Mouse (Mus musculus) kidney, postnatal 0 days (tissue): ENCODE measurements around the gene Mid1ip1. TPM values are rescaled to one million over a fixed set of nuclear protein-coding genes. Genes with fewer than 3 reads are reported as not detected.
A peak's percentile ranks its signal among the peaks of the same experiment; 100 is the strongest.

ENCODE experiments used
- ATAC-seq: fragments of 200-750 bp; cut with Nextera tagmentation; replicated peaks from 2 replicates; pipeline ENCODE4 v1.8.0; 2017; ENCODE audit warnings: low read depth, moderate number of reproducible peaks, moderate TSS enrichment, moderate library complexity; ENCODE audit not compliant: low FRiP score
- DNase-seq: peaks from one replicate; pipeline ENCODE4 v3.0.0-alpha.2; 2016; ENCODE audit warnings: low spot score
- H3K27ac ChIP-seq: fragments of 300-500 bp; sonication (generic); 2 replicates; pipeline ENCODE4 v1.5.1; 2014; ENCODE audit warnings: mild to moderate bottlenecking
- H3K27me3 ChIP-seq: fragments of 300-500 bp; sonication (generic); 2 replicates; pipeline ENCODE4 v1.6.1; 2014; ENCODE audit warnings: low read length, mixed read lengths; ENCODE audit not compliant: insufficient read depth
- H3K36me3 ChIP-seq: fragments of 300-500 bp; sonication (generic); 2 replicates; pipeline ENCODE4 v1.6.1; 2014; ENCODE audit warnings: low read length, mixed read lengths; ENCODE audit not compliant: insufficient read depth
- H3K4me1 ChIP-seq: fragments of 300-500 bp; sonication (generic); replicated peaks from 2 replicates; pipeline ENCODE4 v1.6.1; 2014; ENCODE audit warnings: antibody characterized with exemption, low read length, mixed read lengths; ENCODE audit not compliant: insufficient read depth
- H3K4me2 ChIP-seq: fragments of 300-500 bp; sonication (generic); 2 replicates; pipeline ENCODE4 v1.6.1; 2014; ENCODE audit warnings: mild to moderate bottlenecking, low read length, moderate library complexity, mixed read lengths
- H3K4me3 ChIP-seq: fragments of 300-500 bp; sonication (generic); replicated peaks from 2 replicates; pipeline ENCODE4 v1.5.1; 2014; ENCODE audit warnings: low read depth, low read length
- H3K9ac ChIP-seq: fragments of 300-500 bp; sonication (generic); 2 replicates; pipeline ENCODE4 v1.6.1; 2014; ENCODE audit warnings: low read depth, low read length
- H3K9me3 ChIP-seq: fragments of 300-500 bp; sonication (generic); replicated peaks from 2 replicates; pipeline ENCODE4 v1.6.1; 2016; ENCODE audit warnings: low read length, inconsistent platforms, mixed read lengths
- CTCF ChIP-seq: IDR thresholded peaks from 2 replicates; pipeline ENCODE4 v1.5.1; 2016; ENCODE audit warnings: antibody characterized with exemption, low read depth, mild to moderate bottlenecking, moderate library complexity
- WGBS: fragments of 180-500 bp; shearing (Covaris S2); extraction: QIAGEN DNeasy Blood & Tissue Kit; methylation state at CpG from one replicate; pipeline ENCODE4 v1.1.7; 2014; 5-methylcytosine and 5-hydroxymethylcytosine counted together
- polyA plus RNA-seq: library from polyadenylated mRNA; unstranded; fragments of >200 nt; fragmentation: Nextera tagmentation; extraction: Ambion mirVana; gene quantifications from 2 replicates; pipeline ENCODE4 v1.2.1, GENCODE M21; 2015

Gene Mid1ip1
- polyA plus RNA-seq, 1 experiment from 2014 or later: 43.6 TPM

DNA sequence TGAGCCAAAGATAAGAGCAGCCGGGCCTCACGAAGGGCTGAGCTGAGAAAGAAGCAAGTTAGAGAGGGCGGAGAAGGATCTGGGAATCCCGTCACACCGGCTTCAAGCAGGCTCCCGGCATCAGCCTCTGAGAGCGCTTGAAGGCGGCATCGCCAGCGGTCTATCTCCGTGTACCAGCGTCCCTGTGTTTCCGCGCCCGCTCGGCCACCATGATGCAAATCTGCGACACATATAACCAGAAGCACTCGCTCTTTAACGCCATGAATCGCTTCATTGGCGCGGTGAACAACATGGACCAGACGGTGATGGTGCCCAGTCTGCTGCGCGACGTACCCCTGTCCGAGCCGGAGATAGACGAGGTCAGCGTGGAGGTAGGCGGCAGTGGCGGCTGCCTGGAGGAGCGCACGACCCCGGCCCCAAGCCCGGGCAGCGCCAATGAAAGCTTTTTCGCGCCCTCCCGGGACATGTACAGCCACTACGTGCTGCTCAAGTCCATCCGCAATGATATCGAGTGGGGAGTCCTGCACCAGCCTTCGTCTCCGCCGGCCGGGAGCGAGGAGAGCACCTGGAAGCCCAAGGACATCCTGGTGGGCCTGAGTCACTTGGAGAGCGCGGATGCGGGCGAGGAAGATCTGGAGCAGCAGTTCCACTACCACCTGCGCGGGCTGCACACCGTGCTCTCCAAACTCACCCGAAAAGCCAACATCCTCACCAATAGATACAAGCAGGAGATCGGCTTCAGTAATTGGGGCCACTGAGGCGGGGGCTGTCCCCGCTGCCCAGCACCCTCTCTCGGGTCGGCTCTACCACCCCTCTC, 3.4 kb downstream of the Mid1ip1 start:
- no peak for TF ChIP-seq CTCF
- no peaks in the 10 kb centered on the region for H3K27me3 ChIP-seq
- H3K4me1 ChIP-seq: no peaks in the 10 kb centered on the region
- peak overlapping the region; percentile 66 for H3K4me2 ChIP-seq
- H3K9ac ChIP-seq: peak overlapping the region; percentile 66
- ATAC-seq (no peak), DNase-seq (peak; percentile 12)
- no peaks in the 10 kb centered on the region for H3K36me3 ChIP-seq
- H3K27ac ChIP-seq: peak overlapping the region; percentile 82
- H3K9me3 ChIP-seq: no peaks in the 10 kb centered on the region
- peak overlapping the region; percentile 54 for H3K4me3 ChIP-seq
- WGBS: 27% methylated on average over 61 of the region's 61 CpGs

DNA sequence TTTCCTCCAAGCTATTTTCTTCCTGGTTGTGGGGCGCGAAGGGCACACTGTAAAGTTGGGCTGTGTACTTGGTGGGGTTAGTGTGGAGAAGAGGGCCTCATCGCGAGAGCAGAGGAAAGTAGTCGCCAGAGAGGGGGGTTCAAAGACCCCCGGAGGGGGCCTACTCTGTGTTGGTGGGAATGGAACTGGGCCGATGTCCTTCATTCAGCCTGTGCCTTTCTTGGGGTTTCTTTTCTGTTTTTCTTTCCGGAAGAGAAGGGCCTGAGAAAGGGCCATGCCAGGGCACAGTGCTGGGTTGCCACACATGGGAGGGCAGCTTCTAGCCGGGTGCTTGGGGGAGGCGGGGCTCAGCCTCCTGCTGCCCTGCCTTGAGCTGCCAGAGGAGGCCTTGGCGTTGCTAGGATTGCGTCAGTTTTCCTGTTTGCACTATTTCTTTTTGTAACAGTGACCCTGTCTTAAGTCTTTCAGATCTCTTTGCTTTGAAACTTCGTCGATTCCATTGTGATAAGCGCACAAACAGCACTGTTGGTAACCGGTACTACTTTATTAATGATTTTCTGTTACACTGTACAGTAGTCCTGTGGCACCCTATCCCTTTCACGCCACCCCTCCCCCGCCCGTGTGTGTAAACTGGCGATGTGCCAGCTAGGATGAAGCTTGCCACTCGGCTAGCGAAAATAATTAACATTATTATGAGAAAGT, 4.2 kb downstream of the Mid1ip1 start:
- Histone ChIP-seq H3K36me3 (no peaks in the 10 kb centered on the region), H3K4me2 (peak overlapping the region; percentile 66), H3K9me3 (no peaks in the 10 kb centered on the region), H3K4me1 (no peaks in the 10 kb centered on the region), H3K27ac (peak overlapping the region; percentile 82), H3K9ac (peak overlapping the region; percentile 66), H3K27me3 (no peaks in the 10 kb centered on the region), H3K4me3 (peak overlapping the region; percentile 54)
- DNase-seq (peak; percentile 72), ATAC-seq (peak; percentile 60; the same call in 1 of the 2 replicates)
- 30% methylated on average over 22 of the region's 22 CpGs for WGBS
- TF ChIP-seq CTCF: 0 out of 2 replicates have a peak, but pooled peaks have one; percentile 15

DNA sequence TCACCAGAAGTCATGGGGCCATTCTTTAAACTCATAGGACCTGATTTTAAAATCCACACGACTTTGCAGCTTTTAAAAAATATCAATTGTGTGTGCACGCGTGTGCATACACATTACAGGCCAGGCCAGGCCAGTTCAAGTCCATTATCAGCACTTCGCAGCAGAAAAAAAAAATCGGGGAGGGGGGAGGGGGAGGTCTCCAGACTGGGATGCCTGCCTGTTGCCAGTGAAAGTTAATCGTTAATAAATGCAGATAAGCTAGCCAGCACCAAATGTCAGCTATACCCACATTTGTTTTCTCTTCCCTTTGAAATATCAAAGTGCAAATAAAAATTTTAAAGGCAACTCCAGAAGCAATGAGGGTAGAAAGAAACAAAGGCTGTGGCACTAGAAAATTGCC, 5.6 kb downstream of the Mid1ip1 start:
- Histone ChIP-seq H3K4me1 (no peaks in the 10 kb centered on the region), H3K4me3 (no peak overlapping the region), H3K36me3 (no peaks in the 10 kb centered on the region), H3K4me2 (no peak overlapping the region), H3K27me3 (no peaks in the 10 kb centered on the region), H3K9me3 (no peaks in the 10 kb centered on the region), H3K9ac (no peak overlapping the region), H3K27ac (no peak overlapping the region)
- TF ChIP-seq CTCF: no peak
- DNase-seq (no peak), ATAC-seq (no peak)
- 42% methylated on average over 6 of the region's 6 CpGs for WGBS

DNA sequence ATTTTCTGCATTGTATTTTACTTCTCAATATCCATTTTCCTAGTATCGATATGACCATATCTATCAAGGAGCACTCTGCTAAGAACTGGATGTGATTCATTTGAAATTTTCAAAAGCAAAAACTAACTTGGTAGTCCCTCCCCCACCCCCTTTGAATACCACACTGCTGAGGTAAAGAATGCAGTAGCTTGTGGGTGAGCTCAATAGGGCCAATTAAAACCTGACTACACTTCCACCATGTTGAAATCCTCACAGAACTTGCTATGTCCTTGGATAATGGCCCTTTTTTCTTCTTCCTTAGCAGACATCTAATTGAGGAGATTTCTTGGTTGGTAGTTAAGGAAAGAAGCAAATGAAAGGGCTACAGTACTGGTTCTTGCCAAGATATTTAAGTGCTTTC, 9.8 kb downstream of the Mid1ip1 start:
- Histone ChIP-seq H3K4me3 (no peak overlapping the region), H3K4me1 (no peaks in the 10 kb centered on the region), H3K27me3 (no peaks in the 10 kb centered on the region), H3K4me2 (no peak overlapping the region), H3K27ac (no peak overlapping the region), H3K36me3 (no peaks in the 10 kb centered on the region), H3K9ac (no peak overlapping the region), H3K9me3 (no peaks in the 10 kb centered on the region)
- 96% methylated on average over 1 of the region's 1 CpGs for WGBS
- ATAC-seq (no peak), DNase-seq (no peak)
- no peak for TF ChIP-seq CTCF

DNA sequence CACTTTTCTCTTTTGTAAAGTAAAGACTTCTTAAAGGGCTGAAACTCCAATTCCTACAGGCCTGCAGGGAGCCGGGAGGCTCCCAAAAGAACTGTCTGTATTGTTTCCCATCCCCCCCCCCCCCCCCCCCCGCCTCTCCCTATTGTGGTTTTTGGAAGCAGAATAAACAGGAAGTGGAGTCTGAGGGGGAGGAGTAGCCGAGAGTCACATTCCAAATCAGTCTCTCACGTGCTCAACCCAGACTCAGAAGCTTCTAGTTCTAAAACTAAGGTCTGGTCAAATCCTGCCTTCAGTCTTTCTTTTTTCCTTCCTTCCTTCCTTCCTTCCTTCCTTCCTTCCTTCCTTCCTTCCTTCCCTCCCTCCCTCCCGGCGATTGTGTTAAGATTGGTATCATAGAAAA, 14.7 kb downstream of the Mid1ip1 start:
- H3K4me3 ChIP-seq: no peak overlapping the region
- ATAC-seq (0 out of 2 replicates have a peak, but pooled peaks have one; percentile 52), DNase-seq (peak; percentile 62)
- H3K27me3 ChIP-seq: no peaks in the 10 kb centered on the region
- no peaks in the 10 kb centered on the region for H3K9me3 ChIP-seq
- no peak overlapping the region for H3K9ac ChIP-seq
- no peak for TF ChIP-seq CTCF
- no peak overlapping the region for H3K4me2 ChIP-seq
- no peaks in the 10 kb centered on the region for H3K4me1 ChIP-seq
- H3K27ac ChIP-seq: 0 out of 2 replicates have a peak overlapping the region, but pooled peaks have one; percentile 5
- 36% methylated on average over 5 of the region's 6 CpGs for WGBS
- no peaks in the 10 kb centered on the region for H3K36me3 ChIP-seq

DNA sequence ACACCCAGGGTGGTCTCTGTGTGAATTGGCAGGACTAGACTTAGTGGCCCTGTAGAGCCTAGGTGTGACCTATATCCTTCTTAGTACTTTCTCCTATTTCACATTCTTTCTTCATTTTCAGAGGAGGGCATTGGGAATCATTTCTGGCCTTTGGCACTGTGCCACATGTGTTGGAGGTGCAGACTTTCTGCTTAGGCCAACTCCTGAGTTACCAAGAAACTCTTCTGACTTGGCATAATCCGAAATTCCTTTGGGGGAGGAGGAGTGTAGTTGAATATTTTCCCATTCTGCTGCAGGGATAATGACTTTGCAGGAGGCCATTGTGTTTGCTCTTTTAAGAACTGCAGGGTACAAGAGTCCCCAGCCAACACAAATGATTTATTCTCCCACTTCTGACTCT, 19.6 kb downstream of the Mid1ip1 start:
- Histone ChIP-seq H3K27ac (no peak overlapping the region), H3K36me3 (no peaks in the 10 kb centered on the region), H3K9ac (no peak overlapping the region), H3K4me3 (no peak overlapping the region), H3K27me3 (no peaks in the 10 kb centered on the region), H3K9me3 (no peaks in the 10 kb centered on the region), H3K4me2 (no peak overlapping the region), H3K4me1 (no peaks in the 10 kb centered on the region)
- 19% methylated on average over 1 of the region's 1 CpGs for WGBS
- ATAC-seq (no peak), DNase-seq (peak; percentile 9)
- no peak for TF ChIP-seq CTCF
